Mouse (Mus musculus) urinary bladder, postnatal 25 days (tissue): ENCODE measurements at regions not wholly inside any gene's neighbourhood (a gene's known extent, or its start where the extent isn't known, plus 50 kb on each side); places are given as distances from the start of the nearest gene placed in this dataset.

ENCODE experiments used
- DNase-seq: peaks from one replicate; pipeline ENCODE4 v3.0.0; 2022; ENCODE audit warnings: low spot score

GRCm38 (mm10) chr14:79929451-79929850, 54.4 kb upstream of the Olfm4 start:
- DNase-seq, result no peak

GRCm38 (mm10) chr14:79927161-79927560, 56.7 kb upstream of the Olfm4 start:
- DNase-seq, result no peak

DNA sequence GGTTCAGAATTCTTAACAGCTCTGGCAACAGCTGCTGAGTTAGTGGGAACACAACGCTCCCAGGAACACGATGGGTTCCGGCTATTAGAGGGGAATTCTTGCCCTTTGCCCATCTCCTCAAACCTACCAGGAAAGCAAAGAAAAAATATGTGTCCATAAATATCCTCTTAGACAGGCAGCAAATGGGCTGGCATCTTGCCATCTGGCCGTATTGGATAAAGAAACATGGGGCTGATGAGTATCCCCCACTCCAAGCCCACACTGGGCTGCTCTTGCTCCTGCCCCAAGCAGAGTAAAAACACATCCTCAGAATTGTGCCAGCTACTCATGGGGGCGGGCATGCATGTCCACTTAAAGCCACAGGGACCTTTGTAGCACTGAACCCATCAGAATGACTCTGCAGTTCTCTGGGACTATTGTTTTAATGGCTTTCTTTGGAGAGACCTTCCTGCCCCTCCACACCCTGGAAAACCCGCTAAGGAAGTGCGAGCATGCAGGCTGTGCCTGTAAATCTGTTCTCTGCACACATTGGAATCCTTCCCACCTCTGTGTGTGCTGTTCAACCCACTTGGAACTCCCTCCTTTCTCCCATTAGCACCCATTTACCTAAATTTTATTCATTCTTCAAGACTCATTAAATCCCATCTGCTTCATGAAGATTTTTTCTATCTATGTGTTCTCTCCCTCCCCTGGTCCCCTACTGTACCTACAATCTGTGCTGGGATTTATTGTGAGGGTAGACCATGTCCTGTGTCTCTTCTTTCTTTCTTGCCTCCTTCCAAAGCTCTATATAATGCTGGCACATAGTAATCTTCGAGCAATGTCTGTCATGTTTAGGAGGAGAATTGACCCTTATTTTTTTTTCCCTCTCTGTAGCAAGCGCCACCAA, 66.7 kb upstream of the Olfm4 start:
- no peak for DNase-seq

- DNase-seq, result no peak
These were observed 68.9 kb upstream of the Olfm4 start for GRCm38 (mm10) chr14:79914966-79915365.

- DNase-seq, result no peak
These were observed 70.6 kb upstream of the Olfm4 start for GRCm38 (mm10) chr14:79913315-79913714.

GRCm38 (mm10) chr14:79912610-79913009, 71.3 kb upstream of the Olfm4 start:
- DNase-seq, result peak; percentile 3

DNA sequence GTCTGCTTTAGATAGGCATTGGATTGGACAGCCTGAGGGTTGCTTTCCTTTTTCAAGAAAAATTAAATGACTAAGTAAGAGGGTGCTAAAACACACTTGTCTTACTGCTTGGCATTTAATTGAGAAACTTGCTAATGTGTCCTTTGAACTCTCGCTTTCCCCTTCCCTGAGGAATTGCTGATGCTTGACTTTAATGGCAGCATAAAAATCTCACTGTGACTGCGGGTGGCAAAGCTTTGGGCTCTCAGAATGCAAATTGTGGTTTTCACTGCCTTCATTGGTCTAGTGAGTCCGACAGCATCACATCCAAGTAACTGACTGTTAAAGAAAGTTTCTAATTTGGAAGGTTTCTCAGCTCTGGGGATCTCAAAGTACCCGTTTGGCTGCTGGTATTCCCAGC, 76.1 kb upstream of the Olfm4 start:
- no peak for DNase-seq

- no peak for DNase-seq
These were observed 78.3 kb upstream of the Olfm4 start for GRCm38 (mm10) chr14:79905574-79905973.

DNA sequence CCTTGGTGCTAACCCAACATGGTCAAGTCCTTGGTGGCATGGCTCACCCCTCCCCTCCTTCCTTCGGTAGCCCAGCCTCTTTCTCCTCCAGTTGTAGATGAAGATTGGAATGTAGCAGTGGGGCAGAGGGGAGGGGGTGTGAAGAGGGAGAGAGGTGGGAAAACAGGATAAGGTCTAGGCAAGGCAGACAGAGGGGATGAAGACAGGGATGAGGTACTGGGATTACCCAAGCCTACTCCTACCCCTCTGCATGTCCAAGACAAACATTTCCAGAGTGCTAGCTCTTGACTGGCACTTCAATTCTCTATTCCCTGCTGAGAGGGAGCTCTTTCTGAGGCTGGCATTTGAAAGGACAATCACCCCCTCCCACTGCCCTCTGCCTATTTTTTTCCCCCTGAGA, 81.5 kb upstream of the Olfm4 start:
- no peak for DNase-seq

GRCm38 (mm10) chr14:79898240-79898639, 85.6 kb upstream of the Olfm4 start:
- no peak for DNase-seq

- DNase-seq, result no peak
These were observed 90.6 kb upstream of the Olfm4 start for GRCm38 (mm10) chr14:79893241-79893640.

DNA sequence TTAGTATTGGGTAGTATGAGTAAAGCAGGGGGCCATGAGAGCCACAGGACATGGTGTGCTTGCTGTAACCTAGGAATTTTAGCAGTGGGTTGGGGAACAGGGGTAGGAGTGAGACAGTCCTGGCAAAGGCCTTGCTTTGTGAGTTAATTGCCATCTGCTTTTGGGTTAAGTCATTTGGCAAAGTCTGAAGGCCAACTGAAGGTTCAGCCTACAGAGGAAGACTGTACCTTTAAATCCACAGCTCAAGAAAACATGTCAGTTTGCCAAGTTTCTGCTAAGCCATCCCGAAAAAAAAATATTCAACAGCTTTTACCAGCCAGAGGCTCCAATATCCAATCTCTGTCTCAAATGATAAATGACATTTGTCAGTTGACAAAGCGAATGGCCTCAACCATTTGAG, 93.2 kb upstream of the Olfm4 start:
- no peak for DNase-seq

GRCm38 (mm10) chr14:79890280-79890679, 93.6 kb upstream of the Olfm4 start:
- DNase-seq, result no peak

DNA sequence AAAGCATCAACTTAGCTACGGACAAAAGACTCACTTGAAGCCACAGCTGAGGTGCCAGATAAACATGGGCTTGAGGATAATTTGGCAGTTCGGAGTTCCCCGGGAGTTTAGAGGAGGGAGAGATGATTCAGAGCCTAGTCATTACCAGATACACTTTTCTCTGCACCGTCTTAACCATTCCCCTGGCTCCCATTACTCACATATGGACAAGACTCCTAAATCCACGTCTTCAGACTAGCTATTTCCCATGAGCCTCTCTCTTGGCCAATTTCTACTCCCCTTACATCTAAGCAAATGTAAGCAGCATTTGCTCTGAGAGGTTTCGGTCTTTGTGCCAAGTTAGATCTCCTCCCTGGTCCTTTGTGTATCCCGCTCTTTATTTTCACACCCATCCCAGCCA, 100.4 kb upstream of the Olfm4 start:
- DNase-seq, result no peak

- DNase-seq, result no peak
These were observed 102.2 kb upstream of the Olfm4 start for GRCm38 (mm10) chr14:79881726-79882125.

DNA sequence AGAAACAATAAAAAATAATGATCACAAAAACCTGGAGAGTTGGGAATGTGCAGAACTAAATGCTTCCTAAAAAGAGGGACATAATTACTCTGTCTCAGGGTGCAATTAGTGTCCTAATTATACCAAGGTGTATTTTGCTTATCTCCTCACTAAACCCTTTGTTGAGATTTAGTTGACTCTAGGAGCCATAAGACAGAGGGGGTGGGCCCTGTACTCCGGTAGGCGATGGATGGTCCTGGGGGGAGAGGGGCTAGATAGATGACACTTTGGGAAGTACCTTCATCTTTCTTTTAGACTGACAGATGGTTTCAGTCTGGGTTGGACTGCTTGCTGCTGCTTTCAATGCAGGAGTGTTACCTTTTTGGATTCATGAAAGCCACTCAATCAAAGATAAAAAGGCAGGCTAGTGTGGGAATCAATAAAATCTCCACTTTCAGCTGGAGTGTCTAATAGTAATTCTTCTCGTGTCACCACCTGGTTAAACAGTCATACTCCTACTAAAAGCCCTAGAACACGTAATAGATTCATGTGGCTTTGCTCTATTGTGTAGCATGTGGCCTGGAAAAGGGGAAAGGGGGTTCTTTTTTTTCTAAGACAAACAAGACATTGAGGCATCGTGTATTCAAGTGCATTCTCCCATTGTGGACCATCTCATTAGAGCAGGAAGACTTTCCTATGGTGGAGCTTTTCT, 103.7 kb upstream of the Olfm4 start:
- DNase-seq, result no peak

- no peak for DNase-seq
These were observed 104.4 kb upstream of the Olfm4 start for GRCm38 (mm10) chr14:79879333-79880035.

DNA sequence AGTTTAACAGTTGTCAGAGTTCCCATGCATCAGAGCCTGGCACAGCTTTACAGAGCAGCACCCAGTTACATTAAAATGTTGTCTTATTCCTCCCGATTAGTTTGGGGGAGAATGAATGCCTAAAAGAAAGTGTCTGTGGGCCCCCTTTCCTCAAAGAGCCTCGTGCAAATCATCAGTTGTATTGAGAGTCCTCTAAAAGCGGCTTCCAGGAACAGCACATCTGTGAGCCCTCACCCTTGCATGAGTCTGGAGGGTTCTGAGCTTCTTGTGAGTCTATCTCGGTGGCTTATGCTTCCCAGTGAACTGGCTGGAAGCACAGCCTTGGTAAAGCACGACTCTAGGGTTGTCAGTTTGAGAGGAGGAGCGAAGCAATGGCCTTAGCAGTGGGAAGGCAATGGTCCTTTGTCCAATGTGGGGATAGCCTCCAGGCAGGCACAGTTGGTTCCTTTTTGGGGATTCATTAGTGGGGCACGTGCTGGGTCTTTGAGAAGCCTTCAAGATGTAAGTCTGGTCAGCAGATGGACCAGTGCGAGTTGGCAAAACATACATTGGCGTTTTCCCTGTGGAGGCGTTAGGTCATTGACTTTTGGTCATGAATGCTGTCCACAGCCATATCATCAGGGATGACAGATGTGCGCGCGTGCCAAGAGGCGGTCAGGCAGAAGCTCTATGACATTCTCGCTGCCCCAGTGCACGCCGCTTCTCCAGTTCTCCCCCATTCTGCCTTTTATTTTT, 105.4 kb upstream of the Olfm4 start:
- no peak for DNase-seq

DNA sequence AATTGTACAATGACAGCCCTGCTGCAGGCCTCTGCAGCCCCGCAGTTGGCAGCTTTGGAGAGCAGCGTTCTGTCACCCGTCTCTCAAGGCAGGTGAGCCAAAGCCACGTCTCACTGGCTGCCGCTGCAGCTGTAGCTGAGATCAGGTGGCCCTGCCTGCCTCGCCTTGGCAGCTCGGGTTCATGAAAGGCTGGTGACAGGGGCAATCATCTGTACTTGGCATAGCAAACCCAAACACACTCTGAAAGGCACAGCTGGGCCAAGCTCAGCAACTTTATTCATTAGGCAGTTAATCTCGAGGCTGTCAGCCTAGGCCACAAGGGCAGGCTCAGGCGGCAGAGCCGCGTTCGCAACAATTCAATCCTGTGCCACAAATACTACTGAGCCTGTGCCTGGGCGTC, 102.0 kb upstream of the Pcdh8 start:
- DNase-seq, result no peak

GRCm38 (mm10) chr14:79872430-79872829, 101.3 kb upstream of the Pcdh8 start:
- no peak for DNase-seq

DNA sequence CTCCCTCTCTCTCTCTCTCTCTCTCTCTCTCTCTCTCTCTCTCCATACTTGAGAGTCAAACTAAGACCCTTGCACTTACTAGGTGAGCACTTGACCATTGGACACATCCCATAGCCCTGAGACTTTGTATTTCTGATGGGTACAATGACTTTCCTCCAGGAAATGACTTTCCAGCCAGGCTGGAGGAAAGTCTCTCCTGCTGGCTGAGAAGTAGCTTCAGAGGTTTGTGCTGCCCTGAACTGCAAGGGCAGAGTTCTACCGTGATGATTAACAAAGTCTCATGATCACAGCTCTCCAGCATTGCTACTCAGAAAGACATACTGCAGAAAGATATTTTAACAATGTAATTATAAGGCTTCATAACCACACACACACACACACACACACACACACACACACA, 98.2 kb upstream of the Pcdh8 start:
- no peak for DNase-seq

- DNase-seq, result no peak
These were observed 85.1 kb upstream of the Pcdh8 start for GRCm38 (mm10) chr14:79856245-79856644.
